Mouse (Mus musculus): ENCODE data around the gene Tomm5.

- no peak for TF ChIP-seq HCFC1 (IDR thresholded peaks at IDR 0.05; ENCODE audit: borderline replicate concordance, insufficient read depth, low read length)
- TF ChIP-seq ZNF384 (IDR thresholded peaks at IDR 0.05; ENCODE audit: low read depth, low read length): no peak
- TF ChIP-seq CHD2 (IDR thresholded peaks at IDR 0.05; ENCODE audit: low read depth, low read length): no peak
Measured at GRCm38 (mm10) chr4:45142411-45142810, 34.5 kb upstream of the Tomm5 start.
